Mouse (Mus musculus): ENCODE results near the gene Ankrd13b. TPM values are rescaled to one million over a fixed set of nuclear protein-coding genes. Genes with fewer than 3 reads are reported as not detected.

Ankrd13b gene
- total RNA-seq, 2 experiments from 2014 or later = 16.3 to 21.8 TPM

DNA sequence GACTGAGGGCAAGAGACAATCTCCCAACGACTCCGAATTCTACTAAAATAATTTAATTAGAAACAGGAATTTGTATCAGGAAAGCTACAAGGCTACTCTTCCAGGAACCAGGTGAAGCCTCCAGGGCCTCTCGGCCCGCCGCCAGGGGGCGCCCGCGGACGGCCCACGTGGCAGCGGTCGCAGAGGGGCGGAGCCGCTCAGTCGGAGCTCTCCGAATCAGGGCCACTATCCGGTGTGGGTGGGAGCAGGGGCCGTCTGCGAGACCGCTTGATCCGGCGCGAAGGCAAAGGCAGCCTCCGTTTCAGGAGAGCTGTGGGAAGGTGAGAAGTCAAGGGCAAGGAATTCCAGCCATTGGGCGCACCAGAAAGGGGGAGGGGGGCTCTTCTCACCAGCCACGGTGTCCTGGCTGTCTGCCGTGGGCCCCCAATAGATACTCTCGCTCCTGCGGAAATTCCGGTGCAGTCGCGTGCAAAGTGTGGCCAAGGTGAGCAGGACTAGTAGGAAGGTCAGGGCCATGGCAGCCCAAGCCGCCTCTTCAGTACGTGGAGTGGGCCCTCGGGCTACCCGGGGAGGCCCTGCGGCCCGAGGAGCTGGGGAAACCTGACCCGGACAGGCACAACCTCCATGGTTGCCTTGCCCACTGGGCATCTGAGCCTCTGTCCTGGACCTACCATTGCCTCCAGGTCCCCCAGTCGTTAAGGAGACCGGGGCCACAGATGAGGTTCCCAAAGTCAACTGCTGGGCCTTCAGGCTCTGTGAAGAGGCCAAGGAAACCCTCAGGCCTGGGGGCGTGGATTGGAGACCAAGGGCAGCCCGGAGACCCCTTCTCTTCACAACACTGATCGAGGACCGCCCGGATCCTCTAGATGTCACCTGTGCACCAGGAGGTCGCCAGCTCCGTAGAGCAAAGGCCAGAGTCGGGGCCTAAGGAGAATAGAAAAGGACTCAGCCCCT lies 18.9 kb upstream of the Ankrd13b start:
- DNase-seq (ENCODE audit: low spot score in 2 of 2) = peak; percentile 78 to 85

DNA sequence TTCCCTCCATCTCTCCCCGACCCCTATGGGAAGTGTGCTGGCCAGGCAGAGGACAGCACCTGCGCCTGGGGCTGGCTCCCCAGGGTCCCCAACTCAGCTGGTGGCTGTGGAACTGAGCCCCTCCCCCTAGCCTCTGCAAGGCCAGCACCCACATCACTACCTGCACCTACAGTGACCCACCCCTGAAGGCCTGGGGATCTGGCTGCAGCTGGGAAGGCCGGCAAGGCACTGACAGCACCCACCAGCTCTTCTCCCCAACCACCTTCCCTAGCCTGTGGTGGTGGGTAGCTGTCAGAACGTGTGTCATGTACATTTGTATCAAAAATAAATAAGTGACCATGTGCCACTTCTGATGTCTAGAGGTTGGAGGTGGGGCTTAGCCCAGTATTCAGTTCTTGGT lies 17.9 kb upstream of the Ankrd13b start:
- no peak for DNase-seq (ENCODE audit: low spot score in 2 of 2)

DNA sequence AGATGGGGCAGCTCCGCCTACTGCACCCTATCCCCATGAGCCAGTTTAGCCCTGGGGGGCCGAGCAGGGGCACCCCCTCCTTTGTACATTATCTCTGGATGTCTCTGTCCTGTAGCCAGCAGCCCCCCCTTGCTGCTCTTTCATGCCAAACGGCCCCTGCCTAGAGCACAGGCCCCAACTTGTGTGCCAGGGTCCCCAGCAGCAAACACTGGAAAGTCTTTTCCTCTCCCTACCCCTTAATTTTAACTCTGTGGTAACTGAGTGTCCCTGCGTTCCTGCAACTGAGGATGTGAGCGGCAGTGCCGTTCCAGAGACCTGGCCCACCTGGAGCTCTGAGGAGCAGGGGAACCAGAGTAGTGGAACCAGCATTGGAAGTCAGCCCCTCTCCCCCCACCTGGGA lies 17.5 kb upstream of the Ankrd13b start:
- DNase-seq (ENCODE audit: low spot score in 2 of 2) = no peak

DNA sequence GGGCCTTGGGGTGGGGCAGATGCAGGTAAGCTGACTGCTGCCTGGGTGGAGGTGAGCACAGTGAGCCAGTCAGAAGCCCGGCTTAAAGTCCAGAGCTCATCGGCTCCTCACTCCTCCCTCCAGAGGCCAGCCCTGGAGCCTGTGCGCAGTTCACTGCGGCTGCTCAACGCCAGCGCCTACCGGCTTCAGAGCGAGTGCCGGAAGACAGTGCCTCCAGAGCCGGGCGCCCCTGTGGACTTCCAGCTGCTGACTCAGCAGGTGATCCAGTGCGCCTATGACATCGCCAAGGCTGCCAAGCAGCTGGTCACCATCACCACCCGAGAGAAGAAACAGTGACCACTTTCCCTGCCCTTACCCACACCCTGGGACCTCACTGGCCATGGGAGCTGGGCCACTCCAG lies 16.8 kb upstream of the Ankrd13b start:
- DNase-seq (ENCODE audit: low spot score in 2 of 2) = no peak

DNA sequence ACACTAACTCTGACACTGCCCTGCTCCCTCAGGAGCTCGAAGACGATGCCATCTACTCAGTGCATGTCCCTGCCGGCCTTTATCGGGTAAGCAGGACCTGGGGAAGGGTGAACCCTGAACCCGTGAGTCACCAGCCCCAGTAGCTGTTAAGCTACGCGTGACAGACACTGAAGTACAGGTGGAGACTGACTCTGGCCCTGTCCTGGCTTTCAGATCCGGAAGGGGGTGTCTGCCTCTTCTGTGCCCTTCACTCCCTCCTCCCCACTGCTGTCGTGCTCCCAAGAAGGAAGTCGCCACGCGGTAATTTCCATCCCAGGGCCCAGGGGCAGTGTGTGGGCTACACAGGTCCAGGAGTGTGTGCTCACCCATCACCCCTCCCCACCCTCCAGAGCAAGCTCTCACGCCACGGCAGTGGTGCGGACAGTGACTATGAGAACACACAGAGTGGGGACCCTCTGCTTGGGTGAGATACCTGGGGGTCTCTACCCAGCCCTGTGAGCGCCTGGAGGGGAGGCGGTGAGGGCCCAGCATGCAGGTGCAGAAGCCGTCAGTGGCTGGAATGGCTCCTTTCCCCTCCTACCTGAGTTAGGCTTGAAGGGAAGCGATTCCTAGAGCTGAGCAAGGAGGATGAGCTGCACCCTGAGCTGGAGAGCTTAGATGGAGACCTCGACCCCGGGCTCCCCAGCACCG lies 16.0 kb upstream of the Ankrd13b start:
- no peak for DNase-seq (ENCODE audit: low spot score in 2 of 2)

DNA sequence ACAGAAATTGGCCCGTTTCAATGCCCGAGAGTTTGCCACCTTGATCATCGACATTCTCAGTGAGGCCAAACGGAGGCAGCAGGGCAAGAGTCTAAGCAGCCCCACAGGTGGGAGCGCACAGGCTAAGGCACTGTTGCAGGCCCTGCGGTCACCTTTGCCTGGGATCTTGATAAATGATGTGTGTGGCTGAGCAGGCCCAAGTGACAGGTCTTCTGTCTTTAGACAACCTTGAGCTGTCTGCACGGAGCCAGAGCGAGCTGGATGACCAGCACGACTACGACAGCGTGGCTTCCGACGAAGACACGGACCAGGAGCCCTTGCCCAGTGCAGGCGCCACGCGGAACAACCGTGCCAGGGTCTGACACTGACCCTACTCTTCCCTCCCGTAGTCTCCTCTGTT lies 14.9 kb upstream of the Ankrd13b start:
- no peak for DNase-seq (ENCODE audit: low spot score in 2 of 2)

DNA sequence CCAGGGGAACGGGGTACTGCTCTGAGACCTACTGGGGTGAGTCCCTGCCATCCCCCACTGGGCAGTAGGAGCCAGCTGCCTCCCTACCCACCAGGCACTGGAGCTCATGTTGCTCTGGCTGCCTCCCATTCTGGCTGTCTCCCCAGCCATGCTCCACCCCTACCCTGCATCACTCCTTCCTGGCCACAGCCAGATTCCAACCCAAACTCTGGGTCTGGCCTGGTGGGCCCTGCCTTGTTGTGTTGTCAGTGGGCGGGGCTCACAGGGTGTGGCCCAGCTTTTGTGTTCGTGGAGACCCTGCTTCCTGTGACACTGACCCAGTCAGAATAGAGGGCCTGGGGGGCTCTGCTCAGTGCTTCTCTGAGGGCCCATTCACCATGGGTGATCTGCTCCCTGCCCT lies 14.0 kb upstream of the Ankrd13b start:
- no peak for DNase-seq (ENCODE audit: low spot score in 2 of 2)

DNA sequence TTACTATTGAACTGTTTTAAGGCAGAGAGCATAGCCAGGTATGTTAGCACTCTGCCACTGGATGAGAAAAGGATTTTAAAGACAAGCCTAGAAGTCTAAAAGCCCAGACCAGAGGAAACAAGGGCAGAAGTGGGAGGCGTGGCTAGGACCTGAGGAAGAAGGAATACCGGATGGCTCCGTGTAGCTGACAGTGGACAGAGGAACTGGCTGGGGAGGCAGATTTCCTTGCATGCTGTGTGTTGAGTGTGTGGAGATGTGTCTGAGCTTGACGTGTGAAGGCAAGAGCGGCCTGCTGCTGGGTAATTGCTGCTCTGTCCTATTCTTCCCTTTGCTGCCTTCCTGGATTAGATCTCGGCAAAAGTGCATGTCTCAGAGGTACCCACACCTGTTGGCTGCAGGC lies 13.0 kb upstream of the Ankrd13b start:
- no peak for DNase-seq (ENCODE audit: low spot score in 2 of 2)

DNA sequence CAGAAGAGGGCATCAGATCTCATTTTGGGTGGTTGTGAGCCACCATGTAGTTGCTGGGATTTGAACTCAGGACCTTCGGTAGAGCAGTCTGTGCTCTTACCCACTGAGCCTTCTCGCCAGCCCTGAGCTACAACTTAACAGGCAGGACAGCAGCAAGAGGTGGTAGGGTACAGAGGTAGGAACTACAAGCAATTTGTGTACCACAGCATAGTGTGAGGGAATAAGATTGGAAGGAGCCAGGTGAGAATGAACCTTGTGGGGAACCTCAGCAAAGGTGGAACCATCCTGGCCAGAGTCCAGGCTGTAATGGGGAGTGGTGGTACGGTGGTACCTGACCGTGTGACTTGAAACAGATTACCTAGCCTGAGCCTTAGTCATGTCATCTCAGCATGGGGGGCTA lies 12.5 kb upstream of the Ankrd13b start:
- no peak for DNase-seq (ENCODE audit: low spot score in 2 of 2)

DNA sequence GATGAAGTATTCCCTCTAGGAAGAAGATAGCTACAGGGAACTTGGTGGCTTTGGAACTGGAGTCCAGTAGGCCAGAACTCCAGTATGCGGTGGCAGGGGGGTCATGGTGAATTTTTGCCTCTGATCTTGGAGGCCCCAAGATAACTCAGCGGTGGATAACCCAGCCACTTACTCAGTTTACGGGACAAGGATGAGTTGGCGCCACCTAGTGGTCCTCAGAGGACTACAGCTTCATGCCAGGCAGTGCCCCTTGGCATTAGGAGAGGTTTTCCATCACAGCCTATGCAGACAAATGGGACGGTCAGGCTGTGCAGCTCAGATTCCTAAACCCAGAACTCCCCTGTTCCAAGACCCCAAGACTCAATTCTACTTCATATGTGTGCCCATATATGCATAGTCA lies 11.9 kb upstream of the Ankrd13b start:
- no peak for DNase-seq (ENCODE audit: low spot score in 2 of 2)

DNA sequence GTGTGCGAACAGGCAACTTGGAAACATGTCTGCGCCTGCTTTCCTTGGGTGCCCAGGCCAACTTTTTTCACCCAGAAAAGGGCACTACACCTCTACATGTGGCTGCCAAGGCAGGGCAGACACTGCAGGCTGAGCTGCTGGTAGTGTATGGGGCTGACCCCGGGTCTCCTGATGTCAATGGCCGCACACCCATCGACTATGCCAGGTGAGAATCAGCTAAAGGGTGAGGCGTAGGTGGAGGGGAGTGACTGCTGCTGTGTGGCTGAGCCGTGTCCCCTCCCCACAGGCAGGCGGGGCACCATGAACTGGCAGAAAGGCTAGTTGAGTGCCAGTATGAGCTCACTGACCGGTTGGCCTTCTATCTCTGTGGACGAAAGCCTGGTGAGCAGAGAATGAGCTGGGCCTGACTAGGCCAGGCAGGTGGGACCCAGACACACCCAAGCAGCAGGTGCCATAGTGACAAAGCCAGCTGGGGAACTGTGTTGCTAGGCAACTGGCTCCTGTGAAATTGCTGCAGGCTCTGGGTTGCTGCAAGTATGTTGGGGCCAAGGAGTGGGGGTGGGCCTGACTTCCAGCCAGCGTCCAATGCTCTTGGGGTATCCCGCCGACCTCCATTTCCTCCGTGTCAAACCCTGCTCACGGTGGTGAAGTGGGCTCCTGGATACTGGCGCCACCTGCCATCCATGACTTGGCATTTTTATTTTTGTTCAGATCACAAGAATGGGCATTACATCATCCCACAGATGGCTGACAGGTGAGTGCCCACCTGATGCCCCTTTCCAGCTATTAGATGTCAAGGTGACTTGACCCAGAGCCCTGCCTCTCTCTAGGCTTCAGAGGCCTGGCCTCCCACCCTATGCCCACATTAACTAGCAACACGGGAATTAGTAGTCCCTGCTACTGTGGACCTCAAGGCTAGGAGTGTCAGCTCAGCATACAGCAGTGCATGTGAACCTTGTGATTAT lies 11.2 kb upstream of the Ankrd13b start:
- DNase-seq (ENCODE audit: low spot score in 2 of 2) = no peak

DNA sequence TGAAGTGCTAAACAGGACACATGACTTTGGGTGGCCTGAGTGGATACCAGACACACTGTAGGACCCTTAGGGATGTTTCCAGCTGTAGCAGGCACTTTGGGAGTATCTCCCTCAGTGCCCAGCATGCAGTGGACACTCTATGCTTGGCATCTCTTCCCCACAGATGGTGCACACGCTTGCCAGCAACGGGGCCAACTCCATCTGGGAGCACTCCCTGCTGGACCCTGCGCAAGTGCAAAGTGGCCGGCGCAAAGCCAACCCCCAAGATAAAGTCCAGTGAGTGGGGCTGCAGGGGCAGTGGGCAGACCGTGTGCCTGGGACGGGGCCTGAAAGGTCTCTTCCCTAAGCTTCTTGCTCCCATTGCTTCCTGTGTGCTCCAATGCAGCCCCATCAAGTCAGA lies 9.9 kb upstream of the Ankrd13b start:
- DNase-seq (ENCODE audit: low spot score in 2 of 2) = no peak

DNA sequence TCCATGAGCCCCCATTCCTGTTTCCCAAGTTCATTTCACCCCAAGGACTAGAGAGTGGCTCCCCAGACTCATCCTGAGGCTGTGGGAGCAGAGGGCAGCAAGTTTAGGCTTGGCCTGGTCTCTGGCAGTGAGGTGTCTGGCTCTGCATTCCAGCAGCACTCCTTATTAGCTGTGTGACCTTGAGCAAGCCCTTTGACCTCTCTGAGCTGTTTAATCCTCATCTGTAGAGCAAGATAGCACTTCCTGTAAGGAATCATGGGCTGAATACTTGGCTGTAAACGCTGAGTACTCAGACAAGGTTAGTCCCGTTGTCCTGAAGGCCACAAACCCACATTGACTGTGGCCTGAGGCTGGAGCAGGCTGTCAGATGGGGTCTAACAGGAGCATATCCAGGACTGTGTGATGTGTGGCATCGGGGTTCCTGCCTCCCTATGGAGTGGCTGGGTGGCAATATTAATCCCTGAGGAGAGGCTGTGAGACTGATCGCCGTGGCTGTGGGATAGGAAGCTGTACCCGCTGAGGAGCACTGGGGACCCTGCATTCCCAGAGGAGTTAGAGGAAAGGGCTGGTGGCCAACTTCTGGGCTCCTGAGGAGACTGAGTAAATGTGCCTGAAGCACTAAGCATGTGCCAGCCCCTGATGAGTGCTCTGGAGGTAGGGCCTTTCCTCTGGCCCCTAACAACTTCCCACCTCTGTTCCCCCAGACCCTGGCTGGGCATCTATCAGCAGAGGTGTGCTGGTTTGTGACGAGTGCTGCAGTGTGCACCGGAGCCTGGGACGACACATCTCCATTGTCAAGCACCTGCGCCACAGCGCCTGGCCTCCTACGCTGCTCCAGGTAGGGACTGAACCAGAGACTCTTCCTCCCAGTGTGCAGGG lies 9.0 kb upstream of the Ankrd13b start:
- DNase-seq (ENCODE audit: low spot score in 2 of 2) = no peak

DNA sequence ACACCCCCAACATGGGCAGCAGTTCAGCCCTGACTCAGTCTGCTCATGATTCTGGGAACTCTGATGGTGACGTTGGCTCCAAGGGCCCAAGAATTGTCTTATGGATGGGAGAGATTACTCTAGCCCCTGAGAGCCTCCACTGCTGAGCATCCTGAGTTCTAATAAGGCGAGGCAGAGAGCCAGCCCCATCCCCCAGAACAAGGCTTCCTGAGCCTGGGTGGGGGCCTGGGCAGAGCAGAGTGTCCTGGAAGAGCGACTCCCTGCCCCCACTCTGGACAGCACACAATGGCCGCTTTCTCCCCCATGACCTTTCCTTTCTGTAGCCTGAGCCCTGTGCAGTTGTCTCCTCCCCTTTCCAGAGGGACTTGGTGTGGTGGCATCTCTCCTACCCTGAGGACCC lies 8.4 kb upstream of the Ankrd13b start:
- DNase-seq (ENCODE audit: low spot score in 2 of 2) = no peak

DNA sequence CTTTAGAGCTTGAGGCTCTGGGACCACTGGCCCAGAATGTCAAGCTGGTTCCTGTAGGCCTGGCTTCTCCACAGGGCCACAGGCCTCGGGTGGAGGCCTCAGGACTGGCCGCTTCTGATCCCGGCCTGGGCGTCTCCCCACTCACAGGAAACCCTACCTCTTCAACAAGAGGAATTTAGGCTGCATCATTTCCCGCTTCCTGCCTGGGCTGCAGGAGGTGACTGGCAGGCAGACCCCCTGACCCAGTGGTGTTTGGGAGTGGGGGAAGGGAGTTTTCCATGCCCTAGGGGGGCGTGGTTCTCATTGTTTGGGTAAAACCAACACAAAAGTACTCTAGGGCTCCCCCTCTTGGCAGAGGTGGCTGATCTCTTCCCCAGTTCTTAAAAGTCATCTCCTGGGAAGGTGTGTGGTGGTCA lies 7.9 kb upstream of the Ankrd13b start:
- no peak for DNase-seq (ENCODE audit: low spot score in 2 of 2)

DNA sequence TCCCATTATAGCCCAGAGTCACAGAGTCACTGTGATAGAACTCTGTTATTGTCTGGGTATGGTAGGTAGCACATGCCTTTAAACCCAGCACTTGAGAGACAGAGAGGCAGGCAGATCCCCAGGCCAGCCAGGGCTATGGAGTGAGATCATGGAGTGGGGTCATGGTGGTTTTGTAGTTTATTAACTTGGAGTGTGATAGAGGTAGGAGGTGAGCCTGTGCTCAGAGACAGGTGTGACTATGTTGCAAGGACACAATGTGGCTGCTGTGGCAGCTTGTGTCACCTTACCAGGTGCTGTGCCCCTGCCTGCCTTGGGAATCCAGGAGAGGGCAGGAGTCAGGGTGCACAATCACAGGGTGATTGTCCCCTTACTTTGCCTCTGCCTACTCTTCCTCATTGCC lies 6.0 kb upstream of the Ankrd13b start:
- no peak for DNase-seq (ENCODE audit: low spot score in 2 of 2)

DNA sequence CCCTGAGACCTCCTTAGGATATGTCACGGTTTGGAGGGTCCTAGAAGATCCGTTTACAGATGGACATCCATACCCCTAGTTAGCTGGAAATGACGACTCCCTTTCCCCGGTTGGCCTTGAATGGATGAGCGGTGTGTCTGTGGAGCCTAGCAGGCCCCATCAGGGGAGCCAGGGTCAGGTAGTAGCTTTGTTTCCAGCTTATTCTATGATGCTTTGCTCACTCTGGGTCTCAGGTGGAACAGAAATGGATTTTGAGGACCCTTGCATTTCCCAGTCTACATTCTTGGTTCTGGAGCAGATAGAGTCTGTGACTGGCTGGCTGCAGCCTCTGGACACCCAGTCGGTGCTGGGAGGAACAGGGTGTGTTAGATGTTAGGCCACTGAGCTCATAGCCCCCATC lies 5.3 kb upstream of the Ankrd13b start:
- DNase-seq (ENCODE audit: low spot score in 2 of 2) = no peak

DNA sequence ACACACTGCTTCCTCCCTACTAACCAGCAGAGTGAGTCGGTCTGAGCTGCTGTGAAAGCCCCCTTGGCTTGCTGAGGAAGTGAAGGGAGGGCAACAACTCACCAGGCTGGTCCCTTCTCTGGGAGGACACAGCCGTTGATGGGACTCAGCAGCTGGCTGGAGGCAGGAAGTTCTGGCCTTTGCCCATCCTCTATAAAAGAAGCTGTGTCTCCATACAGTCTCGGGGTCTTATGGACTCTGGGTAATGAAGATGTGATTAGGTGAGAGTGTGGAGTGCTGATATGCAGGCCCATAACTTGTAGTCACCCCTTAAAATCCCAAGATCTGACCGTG lies 4.8 kb upstream of the Ankrd13b start:
- DNase-seq (ENCODE audit: low spot score in 2 of 2) = no peak

DNA sequence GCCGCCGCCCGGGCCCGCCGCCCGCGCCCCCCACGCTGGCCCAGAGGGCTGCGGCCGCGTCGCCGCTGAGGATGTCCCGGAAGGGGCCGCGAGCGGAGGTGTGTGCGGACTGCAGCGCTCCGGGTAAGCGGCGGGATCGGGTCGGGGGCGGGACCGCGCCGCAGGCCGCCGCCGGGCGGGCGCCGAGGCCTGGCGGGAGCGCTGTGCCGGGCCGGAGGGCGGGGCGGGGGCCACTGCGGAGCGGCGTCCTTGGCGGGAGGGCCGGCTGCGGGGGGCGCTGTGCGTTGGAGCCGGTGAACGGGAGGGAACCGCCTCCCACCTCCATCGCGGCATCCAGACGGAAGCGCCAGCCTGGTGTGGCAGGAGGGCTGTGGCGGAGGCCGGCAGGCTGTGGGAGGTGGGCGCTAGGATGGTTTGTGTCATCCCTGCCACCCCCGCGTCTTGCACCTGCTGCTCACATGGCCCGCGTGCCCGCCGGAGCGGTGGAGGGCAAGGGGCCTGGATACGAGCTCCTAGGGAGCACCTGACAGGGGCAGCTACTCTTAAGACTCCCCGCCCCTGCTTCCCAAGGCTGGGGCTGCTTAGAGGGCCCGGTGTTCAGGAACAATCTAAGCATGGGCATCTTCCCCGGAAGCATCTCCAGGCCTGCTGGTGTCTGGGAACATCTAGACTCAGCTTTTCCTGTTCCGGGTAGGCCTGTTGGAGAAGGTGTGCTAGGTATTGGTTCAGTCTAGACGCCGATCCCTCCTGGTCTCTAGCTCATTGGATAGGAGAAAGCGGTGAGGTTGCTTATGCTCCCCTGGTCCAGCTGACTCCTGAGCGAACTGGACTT lies 4.2 kb upstream of the Ankrd13b start, which contains the start of gene Git1:
Git1 (plus strand) TSS at position 51 of the 832 bp plus-strand sequence.
- DNase-seq (ENCODE audit: low spot score in 2 of 2) = no peak

Measured in adrenal gland, postnatal 4 days (tissue).